Mouse (Mus musculus) embryo, embryonic 10.5 days (tissue): Measurements from ENCODE around the gene AC131692.1.
"Not testable (repeated sequence)": the region's sequence is repeated elsewhere in the genome, so short reads cannot be mapped to it uniquely, and the experiment has no call there.

Source experiments
- DNase-seq: peaks from one replicate; pipeline ENCODE4 v3.0.0-alpha.2; 2015; ENCODE audit warnings: low spot score

The AC131692.1 gene

DNA sequence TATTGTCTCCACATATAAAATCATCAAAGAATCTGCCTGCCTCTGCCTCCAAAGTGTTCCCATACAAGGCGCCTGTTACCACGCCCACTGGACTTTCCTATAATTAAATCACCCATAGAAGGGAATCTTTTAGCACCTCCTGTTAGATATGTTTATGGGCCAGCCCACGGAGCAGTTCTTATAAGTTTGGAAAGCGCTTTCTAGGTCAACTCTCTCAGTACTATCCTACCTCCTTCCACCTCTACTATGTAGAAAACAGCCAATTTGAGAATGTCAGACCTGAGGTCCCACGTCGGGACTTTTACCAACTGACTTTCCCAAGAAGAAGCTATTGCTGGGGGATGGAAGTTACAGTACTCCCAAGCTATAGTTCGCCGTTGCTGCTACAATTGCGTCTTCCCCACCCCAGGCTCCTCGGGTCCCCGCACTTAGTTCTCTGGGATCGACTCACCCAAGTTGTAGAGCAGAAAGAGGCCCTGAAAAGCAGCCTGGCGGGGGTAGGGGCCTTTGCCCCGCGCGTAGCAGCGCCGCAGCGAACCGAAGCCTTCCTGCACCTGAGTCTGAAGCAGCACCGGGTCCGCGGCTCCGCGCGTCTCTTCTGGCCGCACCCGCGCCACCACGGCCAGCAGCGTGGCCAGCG, 23.2 kb downstream of the AC131692.1 start:
- DNase-seq = peak; percentile 32

DNA sequence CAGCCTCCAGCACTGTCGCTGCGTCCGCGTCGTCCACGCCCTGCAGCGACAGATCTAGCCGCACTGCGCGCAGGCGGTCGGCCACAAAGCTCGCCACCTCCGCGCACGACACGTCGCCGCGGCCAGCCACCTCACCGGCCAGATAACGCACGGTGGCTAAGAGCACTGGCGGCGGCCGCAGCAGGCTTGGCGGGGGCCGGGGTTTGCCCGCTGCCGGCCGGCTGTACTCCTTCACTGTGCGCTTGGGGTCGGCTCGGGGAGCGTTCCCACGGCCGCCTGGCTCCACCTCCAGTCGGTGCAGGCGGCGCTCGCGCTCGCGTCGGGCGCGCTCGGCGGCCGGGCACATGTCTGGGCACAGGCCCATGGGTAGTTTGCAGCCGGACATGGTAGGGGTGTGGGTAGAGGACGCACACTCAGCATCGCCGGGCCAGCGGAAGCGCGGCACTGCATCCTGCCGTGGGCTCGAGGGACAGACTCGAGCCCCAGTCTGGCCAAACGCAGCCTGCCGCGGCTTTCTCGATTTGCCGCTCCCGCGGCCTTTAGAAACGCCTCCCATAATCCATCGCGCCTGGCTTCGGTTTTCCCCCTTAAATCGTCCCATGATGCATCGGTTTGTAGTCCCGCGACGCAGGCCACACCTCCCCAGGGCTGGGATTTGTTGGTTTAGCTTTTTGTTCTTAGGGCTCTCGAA, 23.9 kb downstream of the AC131692.1 start, which contains the start of gene Sac3d1:
Gene Sac3d1 (minus strand): TSS at position 665 of the 691 bp plus-strand sequence.
- DNase-seq = peak; percentile 98

DNA sequence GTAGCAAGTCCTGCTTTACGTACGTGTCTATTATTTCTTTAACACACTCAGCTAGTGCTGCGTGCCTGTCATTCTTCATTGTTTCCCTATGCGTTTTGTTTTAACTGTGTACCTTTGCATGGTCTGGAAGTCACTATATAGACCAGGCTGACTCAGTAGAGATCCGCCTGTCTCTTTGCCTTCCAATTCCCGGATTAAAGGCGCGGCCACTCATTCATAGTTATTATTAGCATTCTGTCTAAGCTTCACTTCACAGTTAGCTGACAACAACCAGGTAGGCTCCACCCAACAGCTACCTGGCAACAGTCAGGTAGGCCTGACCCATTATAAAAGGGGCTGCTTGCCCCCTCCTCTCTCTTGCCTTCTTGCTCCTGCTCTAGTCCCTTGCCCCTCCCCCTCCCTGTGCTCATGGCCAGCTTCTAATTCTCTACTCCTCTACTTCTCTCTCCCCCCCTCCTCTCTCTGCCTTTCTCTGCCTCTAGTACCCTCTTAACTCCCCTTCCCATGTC, 24.5 kb downstream of the AC131692.1 start:
- no peak for DNase-seq

DNA sequence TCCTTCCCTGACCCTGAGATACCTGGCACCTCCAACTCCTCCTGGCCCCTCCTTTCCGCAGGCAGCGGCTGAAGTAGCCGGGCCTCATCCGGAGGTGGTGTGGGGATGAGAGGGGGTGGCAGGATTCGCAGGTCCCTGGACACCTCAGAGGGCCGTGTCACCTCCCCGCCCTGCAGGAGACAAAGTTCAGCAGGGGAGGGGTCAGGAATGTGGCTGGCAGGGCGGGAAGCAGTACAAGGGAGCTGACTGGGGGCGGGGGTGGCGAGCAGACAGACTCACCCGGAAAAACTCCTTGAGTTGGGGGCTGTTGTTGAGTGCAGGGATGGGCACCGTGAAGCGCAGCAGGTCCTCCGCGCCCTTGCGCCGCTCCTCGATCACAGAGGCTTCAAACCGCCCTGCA, 27.5 kb downstream of the AC131692.1 start:
- DNase-seq = no peak

DNA sequence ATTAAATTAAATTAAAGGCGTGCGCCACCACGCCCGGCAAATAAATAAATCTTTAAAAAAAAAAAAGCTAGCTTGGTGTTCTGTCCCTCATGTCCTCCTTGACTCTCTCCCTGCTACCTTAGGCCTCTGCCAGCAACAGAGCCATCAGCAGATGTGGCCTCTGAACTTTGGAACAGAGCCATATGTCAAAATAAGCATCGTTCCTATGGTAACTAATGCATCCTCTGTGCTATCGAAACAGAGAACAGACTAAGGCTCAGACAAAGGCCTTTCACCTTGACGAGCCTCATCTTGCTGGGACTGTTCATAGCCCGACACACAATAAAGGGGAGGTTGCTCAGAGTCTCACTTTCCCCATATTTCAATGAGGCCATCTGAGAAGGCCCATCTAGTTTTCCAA, 29.1 kb downstream of the AC131692.1 start:
- peak; percentile 74 for DNase-seq

DNA sequence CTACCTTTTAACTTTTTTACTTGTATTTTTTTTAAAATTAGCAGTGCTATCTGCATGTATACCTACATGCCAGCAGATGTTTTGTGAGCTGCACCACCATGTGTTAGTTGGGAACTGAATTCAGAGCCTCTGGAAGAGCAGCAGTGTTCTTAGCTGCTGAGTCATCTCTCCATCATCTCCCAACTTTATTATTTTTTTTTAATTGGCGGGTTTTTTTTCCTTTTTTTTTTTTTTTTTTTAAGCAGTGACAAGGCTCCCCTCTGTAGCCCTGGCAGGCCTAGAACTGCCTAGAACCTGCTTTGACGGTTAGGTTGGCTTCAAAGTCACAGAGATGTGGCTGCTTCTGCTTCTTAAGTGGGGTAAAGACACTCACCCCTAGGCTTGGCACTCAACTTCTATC, 30.7 kb downstream of the AC131692.1 start:
- DNase-seq = no peak

DNA sequence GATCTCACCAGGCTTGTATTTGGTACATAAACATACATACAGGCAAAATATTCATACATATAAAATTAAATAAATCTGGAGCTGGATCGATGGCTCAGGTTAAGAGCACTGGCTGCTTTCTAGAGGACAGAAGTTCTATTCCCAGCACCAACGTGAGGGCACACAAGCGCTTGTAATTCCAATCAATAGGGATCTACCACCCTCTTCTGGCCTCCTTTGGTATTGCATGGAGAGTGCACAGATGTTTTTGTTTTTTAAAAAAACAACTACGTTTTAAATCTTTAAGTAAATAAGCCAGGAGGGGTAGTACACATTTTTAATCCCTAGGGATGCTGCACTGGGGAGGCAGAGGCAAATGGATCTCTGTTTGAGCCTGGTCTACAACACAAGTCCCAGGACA, 32.1 kb downstream of the AC131692.1 start:
- DNase-seq = peak; percentile 84

DNA sequence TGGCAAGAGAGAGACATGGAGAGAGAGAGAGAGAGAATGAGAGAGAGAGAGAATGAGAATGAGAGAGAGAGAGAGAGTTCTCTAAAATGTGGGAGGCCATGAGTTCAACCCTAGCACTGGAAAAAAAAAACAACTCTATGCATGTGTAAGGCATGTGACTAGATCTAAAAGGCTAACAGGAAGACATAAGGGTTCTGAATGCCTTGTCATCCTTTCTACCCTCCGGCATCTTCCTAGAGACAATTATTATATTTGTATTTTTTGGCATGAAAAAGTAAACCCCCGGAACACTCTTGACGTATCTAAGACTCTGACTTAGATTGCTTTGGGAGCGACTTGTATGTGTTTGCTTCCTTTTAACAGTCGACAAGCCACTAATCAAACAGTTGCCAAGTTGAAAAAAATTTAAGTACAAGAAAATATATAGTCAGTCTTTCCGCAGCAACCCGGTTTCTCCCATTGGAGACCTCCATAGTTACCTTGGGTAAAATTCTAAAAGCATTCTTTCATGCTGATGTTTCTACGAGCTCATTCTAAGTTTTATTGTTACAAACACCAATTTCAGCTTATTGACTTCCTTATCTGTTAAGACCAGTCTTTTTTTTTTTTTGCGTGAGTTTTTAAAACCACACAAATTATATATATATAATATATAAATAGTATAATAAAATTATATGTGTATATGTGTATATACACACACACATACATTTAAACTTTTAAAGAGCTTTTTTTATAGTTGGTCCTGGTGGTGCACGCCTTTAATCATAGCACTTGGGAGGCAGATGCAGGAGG, 32.8 kb downstream of the AC131692.1 start:
- no peak for DNase-seq

DNA sequence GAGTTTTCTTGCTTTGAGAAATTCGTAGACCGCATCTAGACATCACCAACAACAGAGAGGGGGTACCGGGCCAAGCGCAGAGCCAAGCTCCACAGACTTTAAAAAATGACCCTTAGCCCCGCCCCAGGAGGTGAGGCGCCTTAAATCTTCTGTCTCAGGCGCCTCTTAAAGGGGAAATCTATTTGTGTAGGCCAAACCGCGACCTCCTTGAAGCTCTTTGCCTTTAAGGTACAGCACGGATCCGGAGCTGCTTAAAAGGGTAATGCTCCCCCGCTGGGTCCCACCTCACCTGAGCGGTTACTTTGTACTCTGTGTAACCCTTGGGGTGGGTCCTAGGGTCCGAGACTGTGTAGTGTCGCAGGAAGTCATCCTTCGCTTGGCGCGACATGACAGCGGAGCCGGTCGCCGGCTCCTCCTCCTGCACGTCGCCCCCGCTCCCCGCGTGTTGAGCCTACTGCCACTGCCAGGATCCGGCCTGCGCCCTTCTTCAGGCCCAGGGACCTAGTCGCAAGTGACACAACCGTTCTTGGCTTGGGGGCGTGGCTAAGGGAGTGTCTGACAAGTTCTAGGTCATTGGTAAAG, 33.6 kb downstream of the AC131692.1 start, which contains the start of gene Snx15:
Gene Snx15 (minus strand): TSS at position 545 of the 582 bp plus-strand sequence.
- peak; percentile 96 for DNase-seq

DNA sequence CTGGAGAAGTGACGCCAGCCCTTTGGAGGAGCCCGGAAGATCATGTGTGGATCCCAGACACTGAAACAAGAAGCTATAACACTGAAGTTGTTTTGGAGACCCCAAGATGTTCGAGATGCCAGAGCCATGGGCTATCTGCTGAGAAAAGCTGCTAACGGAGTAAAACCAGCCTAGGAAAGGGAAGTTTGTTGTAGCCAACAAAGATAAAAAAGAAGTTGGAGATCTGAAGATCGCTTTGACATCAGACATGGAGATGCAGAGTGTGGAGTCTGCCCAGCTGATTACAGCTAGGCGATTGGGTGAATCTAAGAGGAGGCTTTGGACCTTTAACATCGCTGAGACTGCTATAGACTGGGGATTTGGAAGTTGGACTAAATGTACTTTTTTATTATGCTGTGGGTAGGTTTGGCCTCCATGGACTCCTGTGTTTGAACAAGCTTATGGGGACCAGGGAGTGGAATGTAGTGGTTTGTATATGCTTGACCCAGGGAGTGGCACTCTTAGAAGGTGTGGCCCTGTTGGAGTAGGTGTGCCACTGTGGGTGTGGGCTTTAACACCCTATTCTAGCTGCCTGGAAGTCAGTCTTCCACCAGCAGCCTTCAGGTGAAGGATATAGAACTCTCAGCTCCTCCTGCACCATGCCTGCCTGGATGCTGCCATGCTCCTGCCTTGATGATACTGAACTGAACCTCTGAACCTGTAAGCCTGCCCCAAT, 36.4 kb downstream of the AC131692.1 start:
- DNase-seq = not testable (repeated sequence)

DNA sequence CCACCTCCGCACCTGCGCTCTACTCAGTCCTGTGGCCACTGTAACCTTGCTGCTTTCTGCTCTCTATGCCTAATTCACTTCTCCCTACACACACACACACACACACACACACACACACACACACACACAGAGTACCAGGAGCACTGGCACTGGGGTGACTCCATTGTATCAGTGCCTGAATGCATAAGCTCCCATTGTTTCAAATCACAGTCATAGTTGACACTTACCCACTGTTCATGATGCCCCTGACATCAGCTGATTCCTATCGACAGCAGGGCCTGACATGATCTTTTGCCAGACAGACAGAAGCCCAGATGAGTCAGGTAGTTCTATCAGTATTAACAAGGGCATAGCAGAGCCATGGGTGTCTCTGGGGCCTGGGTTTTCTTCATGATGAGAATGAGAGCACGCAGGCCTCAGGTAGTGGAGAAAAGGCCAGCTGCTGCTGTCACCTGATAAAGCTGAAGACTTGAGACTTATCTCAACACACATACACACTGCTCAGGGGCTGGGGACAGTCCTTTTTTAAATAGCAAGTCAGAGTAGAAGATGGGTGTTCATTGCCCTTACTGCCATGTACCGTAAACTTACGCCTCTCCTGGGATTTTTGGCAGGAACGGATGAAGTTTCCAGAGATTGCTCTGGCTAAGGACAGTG, 38.1 kb downstream of the AC131692.1 start:
- no peak for DNase-seq

DNA sequence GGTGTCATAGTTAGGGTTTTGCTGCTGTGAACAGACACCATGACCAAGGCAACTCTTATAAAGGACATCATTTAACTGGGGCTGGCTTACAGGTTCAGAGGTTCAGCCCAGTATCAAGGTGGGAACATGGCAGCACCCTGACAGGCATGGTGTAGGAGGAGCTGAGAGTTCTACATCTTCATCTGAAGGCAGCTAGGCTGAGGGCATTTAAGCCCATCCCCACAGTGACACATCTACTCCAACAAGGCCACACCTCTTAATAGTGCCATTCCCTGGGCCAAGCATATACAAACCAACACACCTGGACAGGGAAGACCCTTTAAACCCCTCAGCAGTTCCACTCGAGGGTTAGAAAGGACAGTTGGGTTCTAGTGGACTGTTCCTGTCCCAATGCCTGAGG, 39.0 kb downstream of the AC131692.1 start:
- not testable (repeated sequence) for DNase-seq

DNA sequence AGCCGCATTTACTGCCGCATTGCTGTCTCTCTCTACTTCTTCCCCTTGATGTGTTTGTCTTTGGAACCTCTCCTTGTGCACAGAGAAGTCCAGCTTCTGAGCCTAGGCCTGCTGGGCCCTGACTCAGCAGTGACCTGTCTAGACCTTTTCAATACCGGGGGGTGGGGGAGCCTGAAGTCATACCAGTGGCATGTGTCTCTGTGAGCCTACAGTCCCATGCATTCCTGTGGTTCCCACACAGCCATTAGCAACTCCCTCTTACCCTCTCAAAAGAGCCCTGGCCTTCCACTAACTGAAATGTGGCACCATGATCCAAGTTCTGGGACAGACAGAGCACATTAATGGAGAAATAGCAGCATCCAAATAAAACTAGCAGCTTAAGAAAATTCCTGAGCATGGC, 42.2 kb downstream of the AC131692.1 start:
- DNase-seq = no peak

DNA sequence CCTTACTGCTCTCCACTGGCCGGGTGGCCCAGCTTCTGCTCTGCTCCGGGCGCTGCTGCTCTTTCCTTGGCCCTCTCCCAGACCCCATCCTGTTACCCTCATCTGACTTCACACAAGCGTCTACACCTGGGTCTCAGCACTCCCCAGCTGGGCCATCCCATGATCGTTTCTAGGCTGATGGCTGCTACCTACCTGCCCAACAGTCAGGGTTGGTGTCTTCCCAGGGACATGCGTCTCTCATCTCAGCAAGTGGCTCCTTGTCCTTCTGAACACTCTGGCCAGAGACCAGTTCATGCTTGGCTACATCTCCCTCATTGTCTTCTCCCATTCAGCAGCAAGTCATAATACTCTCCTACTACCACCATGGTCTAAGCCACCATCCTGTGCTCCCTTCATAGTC, 45.5 kb downstream of the AC131692.1 start:
- no peak for DNase-seq

DNA sequence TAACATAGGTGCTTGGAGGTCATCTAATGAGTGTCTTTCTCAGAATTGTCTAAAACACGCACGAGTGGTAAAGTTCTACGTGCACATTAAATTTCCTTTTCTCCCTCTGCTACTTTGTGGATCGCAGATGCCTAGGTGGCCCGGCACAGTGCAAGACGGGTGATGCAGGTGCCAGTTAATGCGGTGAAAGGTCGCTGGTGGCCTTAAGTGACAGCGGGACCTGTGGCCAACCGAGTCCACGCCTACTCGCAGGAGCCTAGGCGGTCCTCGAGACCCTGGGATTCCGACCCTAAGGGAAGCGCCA, 46.1 kb downstream of the AC131692.1 start:
- DNase-seq = no peak

DNA sequence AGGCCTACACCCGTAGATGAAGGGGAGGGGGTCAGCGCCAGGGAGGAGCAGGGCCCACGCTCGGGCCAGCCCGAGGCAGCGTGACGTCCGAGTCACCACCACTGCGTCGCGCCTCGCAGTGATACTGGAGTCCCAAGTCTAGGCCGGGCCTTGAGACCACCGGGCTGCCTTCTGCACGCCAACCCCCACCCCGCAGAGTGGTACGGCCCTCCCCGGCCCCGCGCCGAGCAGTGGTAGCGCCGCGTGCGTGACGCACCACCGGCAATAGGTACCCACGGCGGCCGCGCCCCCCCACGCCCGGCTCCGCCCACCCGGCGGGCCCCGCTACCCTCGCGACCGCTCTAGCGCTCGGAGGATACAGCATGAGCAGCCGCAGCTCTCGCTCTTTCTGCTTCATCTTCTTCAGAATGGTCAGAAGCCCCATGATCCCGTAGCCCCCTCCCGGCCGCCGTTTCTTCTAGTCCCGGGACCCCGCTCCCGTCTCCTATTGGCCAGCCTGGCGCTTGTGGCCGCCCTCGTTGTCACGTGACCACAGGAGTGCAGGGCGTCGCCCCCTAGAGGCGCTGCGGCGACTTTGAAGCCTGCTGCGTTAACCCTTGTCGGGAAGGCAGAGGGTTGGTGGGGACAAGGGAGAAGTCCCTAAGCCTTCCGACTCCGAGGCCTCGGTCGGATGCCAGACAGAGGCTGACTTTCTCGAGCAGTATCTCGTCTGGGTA, 46.6 kb downstream of the AC131692.1 start, which contains the start of gene Batf2:
Gene Batf2 (plus strand): TSS at position 306 of the 716 bp plus-strand sequence.
- peak; percentile 98 for DNase-seq

DNA sequence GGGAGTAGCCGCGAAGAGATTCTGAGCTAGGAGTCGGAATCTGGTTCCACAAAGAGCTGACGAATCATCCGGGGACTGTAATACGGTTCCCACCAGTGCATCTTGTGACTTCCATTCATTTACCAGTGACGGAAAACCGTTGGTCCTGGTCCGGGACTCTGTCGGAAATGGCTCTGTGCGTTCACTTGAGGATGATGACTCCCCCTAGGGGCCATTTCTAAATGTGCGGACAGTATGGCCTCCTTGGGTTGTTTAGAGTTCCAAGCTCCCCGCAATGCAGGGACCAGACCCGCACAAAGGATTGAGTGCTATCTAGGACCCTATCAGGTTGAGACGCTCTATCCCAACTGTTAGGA, 47.2 kb downstream of the AC131692.1 start, which contains the start of gene Arl2:
Gene Arl2 (minus strand): TSS at position 155 of the 356 bp plus-strand sequence.
- DNase-seq = peak; percentile 97

DNA sequence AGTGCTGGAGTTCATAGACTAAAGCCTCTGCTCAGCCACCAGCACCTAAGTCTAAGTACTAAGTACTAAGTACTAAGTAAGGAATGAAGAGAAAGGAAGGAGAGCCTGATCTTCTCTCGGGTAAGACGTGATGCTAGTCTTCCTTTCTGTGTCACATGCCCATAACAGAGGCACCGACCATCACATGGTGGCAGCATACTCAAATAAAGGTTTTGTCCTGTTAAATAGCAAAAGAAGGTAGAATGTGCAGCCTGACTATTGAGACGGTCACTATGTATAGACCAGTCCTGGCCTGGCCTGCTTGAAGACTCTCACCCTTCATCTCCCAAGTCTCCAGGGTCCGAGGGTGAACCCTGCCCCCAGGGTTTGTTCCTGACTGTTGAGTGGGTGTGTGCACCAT, 50.6 kb downstream of the AC131692.1 start:
- no peak for DNase-seq
